Mouse (Mus musculus) heart, postnatal 0 days (tissue): ENCODE results near the gene Kbtbd2.

Source experiments
- CTCF ChIP-seq: IDR thresholded peaks from 2 replicates; pipeline ENCODE4 v1.5.1; 2016; ENCODE audit warnings: antibody characterized with exemption, control low read depth, low read depth
- EP300 ChIP-seq: IDR thresholded peaks from 2 replicates; pipeline ENCODE4 v1.6.1; 2016; ENCODE audit warnings: antibody characterized with exemption, low read depth

DNA sequence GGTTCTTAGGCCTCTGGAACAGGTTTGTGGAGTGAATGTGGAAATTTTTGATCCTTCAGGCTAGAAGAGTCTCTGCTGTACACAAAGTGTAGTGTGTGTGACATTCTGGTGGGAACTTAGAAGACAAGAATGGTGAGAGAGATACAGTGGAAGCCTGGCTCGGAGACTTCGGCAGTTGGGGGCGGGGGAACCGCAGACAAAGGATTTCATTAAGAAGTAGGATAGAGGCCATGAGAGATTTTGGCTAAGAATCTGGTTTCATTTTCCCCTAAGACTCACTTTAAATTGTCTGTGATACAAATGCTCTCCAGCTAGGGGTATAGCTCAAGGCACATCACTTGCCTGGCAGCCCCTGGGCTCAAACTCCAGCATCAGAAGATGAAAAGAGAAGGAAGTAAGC lies 7.4 kb upstream of the Kbtbd2 start:
- TF ChIP-seq CTCF (no peak), EP300 (no peak)
